In the genomic region with DNA sequence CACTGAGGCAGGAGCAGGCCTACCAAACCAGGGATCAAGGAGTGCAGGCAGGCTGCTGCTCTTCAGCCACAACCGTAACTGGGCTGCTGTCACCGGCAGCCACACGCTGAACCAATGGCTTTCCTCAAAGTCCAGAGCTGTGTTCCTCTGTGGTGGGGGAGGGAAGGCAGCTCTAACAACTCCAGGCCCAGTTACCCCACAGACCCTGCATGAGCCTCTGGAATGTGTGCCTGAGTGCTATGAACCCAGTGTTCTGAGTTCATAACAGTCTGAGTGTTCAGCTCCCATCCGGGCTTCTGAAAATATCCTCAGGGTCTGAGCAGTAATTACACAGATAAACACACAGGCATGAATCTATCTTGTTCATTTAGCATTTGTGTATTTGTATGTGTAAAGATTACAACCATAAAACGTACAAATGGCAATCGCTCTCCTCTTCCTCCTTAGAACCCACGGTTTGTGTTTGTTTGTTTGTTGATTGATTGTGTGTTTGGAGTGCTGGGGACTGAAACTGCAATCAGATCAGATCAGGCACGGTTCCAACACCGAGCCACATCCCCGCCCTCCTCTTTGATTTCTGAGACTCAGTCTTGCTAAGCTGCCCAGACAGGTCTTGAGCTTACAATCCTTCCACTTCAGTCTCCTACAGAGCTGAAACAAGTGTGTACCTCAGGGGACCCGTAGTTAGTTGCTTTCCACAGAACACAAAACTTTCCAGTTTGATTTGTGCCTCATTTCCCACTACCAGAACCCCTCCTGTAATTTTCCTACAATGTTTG, we compare ENCODE assay signal across 10 mouse cellular contexts. TPM values are rescaled to one million over a fixed set of nuclear protein-coding genes. Genes with fewer than 3 reads are reported as not detected.
A peak's percentile ranks its signal among the peaks of the same experiment; 100 is the strongest.
DNase-seq lines count a peak whose midpoint lies in the region; ATAC-seq lines count a peak whose summit lies in the region.
"Had no signal": no experiment of that assay in that cellular context is flagged by ENCODE, and none has a peak within 500 bp of the region (broad histone marks: within the 10 kb centered on the region; RNA-seq: fewer than 3 reads in every experiment).

No protein-coding gene starts in this region.

- H3K27ac ChIP-seq in hindbrain, embryonic 10.5 days, result peak overlapping the region; percentile 60; the same call in 1 of the 2 replicates
- no peak overlapping the region for H3K27ac ChIP-seq in hindbrain, embryonic 14.5 days
- H3K27ac ChIP-seq in limb, embryonic 10.5 days, result peak overlapping the region; percentile 12

- H3K4me3 ChIP-seq in hindbrain, embryonic 10.5 days, result no peak overlapping the region
- H3K4me3 ChIP-seq in hindbrain, embryonic 14.5 days (replicated peaks; ENCODE audit: low read length), result no peak overlapping the region
- no peak overlapping the region for H3K4me3 ChIP-seq in limb, embryonic 10.5 days

- H3K9ac ChIP-seq in hindbrain, embryonic 14.5 days, result no peak overlapping the region

- H3K36me3 ChIP-seq in hindbrain, embryonic 10.5 days, result 0 out of 2 replicates have a peak, but pooled peaks cover 4% of the 10 kb centered on the region
- no peaks in the 10 kb centered on the region for H3K36me3 ChIP-seq in hindbrain, embryonic 14.5 days (replicated peaks; ENCODE audit: control insufficient read depth, insufficient read depth)
- H3K36me3 ChIP-seq in limb, embryonic 10.5 days, result 0 out of 2 replicates have a peak, but pooled peaks cover 2% of the 10 kb centered on the region

- 46% methylated on average over 11 of the region's 11 CpGs for WGBS in hindbrain, embryonic 10.5 days
- 49% methylated on average over 11 of the region's 11 CpGs for WGBS in hindbrain, embryonic 14.5 days
- 17% methylated on average over 11 of the region's 11 CpGs for WGBS in limb, embryonic 10.5 days

- H3K4me1 ChIP-seq in hindbrain, embryonic 10.5 days (replicated peaks), result peaks cover 32% of the 10 kb centered on the region
- H3K4me1 ChIP-seq in hindbrain, embryonic 14.5 days (replicated peaks; ENCODE audit: control insufficient read depth, insufficient read depth, low read length), result peaks cover 9% of the 10 kb centered on the region; the same call in 1 of the 2 replicates
- peaks cover 32% of the 10 kb centered on the region for H3K4me1 ChIP-seq in limb, embryonic 10.5 days

- no peak overlapping the region for H3K4me2 ChIP-seq in hindbrain, embryonic 14.5 days (replicated peaks)

- DNase-seq in hindbrain, embryonic 10.5 days (ENCODE audit: low spot score), result no peak
- no peak for DNase-seq in hindbrain, embryonic 14.5 days (ENCODE audit: low spot score)
- DNase-seq in urinary bladder, postnatal 14 days (ENCODE audit: low spot score), result peak; percentile 69
- DNase-seq in urinary bladder, adult 2 months (ENCODE audit: low spot score), result no peak
- DNase-seq in limb, embryonic 10.5 days (ENCODE audit: low spot score), result no peak
- no peak for DNase-seq in cerebellum, adult 8-10 months
- DNase-seq in adrenal gland, postnatal 36 days, result no peak

- no peaks in the 10 kb centered on the region for H3K27me3 ChIP-seq in hindbrain, embryonic 10.5 days (ENCODE audit: insufficient read depth, poor library complexity, severe bottlenecking)
- no peaks in the 10 kb centered on the region for H3K27me3 ChIP-seq in hindbrain, embryonic 14.5 days (ENCODE audit: control insufficient read depth, insufficient read depth, low read length)
- no peaks in the 10 kb centered on the region for H3K27me3 ChIP-seq in limb, embryonic 10.5 days (ENCODE audit: low read depth, poor library complexity, severe bottlenecking)
- H3K27me3 ChIP-seq: CH12.LX had no signal

- H3K9me3 ChIP-seq in hindbrain, embryonic 10.5 days, result no peaks in the 10 kb centered on the region
- no peaks in the 10 kb centered on the region for H3K9me3 ChIP-seq in hindbrain, embryonic 14.5 days (ENCODE audit: control insufficient read depth, low read length)
- H3K9me3 ChIP-seq in limb, embryonic 10.5 days (replicated peaks), result no peaks in the 10 kb centered on the region

- ATAC-seq in hindbrain, embryonic 14.5 days (ENCODE audit: low FRiP score), result no peak
- no peak for ATAC-seq in granulocyte monocyte progenitor cell, adult 5-6 weeks (replicated peaks; ENCODE audit: poor library complexity, severe bottlenecking)
- ATAC-seq: inflammation-experienced regulatory T-cells, adult 6 months had no signal

RNA-seq across cellular contexts. Expression of a gene that starts 52.0 kb away (rescaled TPM):
- polyA plus RNA-seq in hindbrain, embryonic 10.5 days (2016; fragmentation: Nextera tagmentation; extraction: Ambion mirVana), result 21.0 and 27.3 TPM in 2 replicates
- 23.9 and 28.8 TPM in 2 replicates for polyA plus RNA-seq in hindbrain, embryonic 14.5 days (2014; fragmentation: Nextera tagmentation; extraction: Ambion mirVana)
- 32.3 and 41.7 TPM in 2 replicates for polyA plus RNA-seq in urinary bladder, adult 2 months (2012; rRNA removed)
- polyA plus RNA-seq in limb, embryonic 10.5 days (2016; fragmentation: Nextera tagmentation; extraction: Ambion mirVana), result 22.3 and 26.2 TPM in 2 replicates
- total RNA-seq in granulocyte monocyte progenitor cell, adult 5-6 weeks (2014; fragmentation: Nextera tagmentation), result 0.97 and 3.5 TPM in 2 replicates
- 1.1 and 1.6 TPM in 2 replicates for total RNA-seq in granulocyte monocyte progenitor cell, adult 5-6 weeks (2017)
- total RNA-seq in adrenal gland, postnatal 36 days (2021), result 10 to 100 TPM; 27.5 to 39.3 TPM
